Mouse (Mus musculus): ENCODE data around the gene Ppib.

DNA sequence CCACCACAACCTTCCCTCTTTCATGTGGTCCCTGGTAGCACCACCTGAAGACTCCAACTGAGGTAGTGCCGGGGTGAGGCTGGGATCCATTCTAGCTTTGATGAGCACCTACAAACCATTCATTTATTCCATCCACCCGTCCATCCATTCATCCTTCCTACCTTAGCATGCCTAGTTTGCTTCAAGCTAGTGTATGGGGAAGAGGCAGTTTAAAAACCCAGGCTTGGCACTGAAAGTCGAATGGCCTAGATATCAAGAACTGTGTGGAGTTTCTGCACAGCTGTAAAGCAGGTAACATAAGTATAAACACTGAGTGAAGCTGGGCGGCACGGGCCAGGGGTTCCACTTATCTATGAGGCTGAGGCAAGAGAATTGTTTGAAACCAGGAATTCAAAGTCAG is 10.1 kb downstream of the Ppib start:
- TF ChIP-seq CTCF (IDR thresholded peaks at IDR 0.05; ENCODE audit: low read depth), result no peak
- no peak for TF ChIP-seq EP300 (optimal IDR thresholded peaks at IDR 0.05)

Measured in stomach, postnatal 0 days (tissue).